Mouse (Mus musculus) kidney, postnatal 4 days (tissue): ENCODE data around the gene Gm8978.
A peak's percentile ranks its signal among the peaks of the same experiment; 100 is the strongest.
"Not testable (repeated sequence)": the region's sequence is repeated elsewhere in the genome, so short reads cannot be mapped to it uniquely, and the experiment has no call there.

Source experiments
- DNase-seq, 2 experiments: peaks; one replicate each; pipeline ENCODE4 v3.0.0; 2021; ENCODE audit warnings: mixed read lengths in 2 of 2

Gm8978 gene

GRCm38 (mm10) chr19:33625152-33625551 lies at the start of gene Gm8978:
TSS of gene Gm8978 (minus strand) at chr19:33625252.
- DNase-seq, result not testable (repeated sequence)

GRCm38 (mm10) chr19:33589626-33590302 lies 35.3 kb downstream of the Gm8978 start:
- DNase-seq, result peak; percentile 56 to 79

GRCm38 (mm10) chr19:33568551-33568950 lies 56.5 kb downstream of the Gm8978 start:
- not testable (repeated sequence) for DNase-seq
